Mouse (Mus musculus) forebrain, embryonic 13.5 days (tissue): ENCODE results near the gene Gxylt1. TPM values are rescaled to one million over a fixed set of nuclear protein-coding genes. Genes with fewer than 3 reads are reported as not detected.
"Not testable (repeated sequence)": the region's sequence is repeated elsewhere in the genome, so short reads cannot be mapped to it uniquely, and the experiment has no call there.

Source experiments
- ATAC-seq: fragments of 200-750 bp; cut with Nextera tagmentation; 2 replicates; pipeline ENCODE4 v1.8.0; 2017
- H3K27ac ChIP-seq: fragments of 300-500 bp; sonication (generic); 2 replicates; pipeline ENCODE4 v1.5.1; 2015; ENCODE audit warnings: inconsistent platforms, mild to moderate bottlenecking, moderate library complexity
- H3K27me3 ChIP-seq: fragments of 300-500 bp; sonication (generic); 2 replicates; pipeline ENCODE4 v1.6.1; 2015; ENCODE audit warnings: mild to moderate bottlenecking, inconsistent platforms
- H3K36me3 ChIP-seq: fragments of 300-500 bp; sonication (generic); 2 replicates; pipeline ENCODE4 v1.6.1; 2015; ENCODE audit warnings: mild to moderate bottlenecking, inconsistent platforms; ENCODE audit not compliant: poor library complexity, severe bottlenecking
- H3K4me1 ChIP-seq: fragments of 300-500 bp; sonication (generic); 2 replicates; pipeline ENCODE4 v1.6.1; 2015; ENCODE audit warnings: inconsistent platforms
- H3K4me2 ChIP-seq: fragments of 300-500 bp; sonication (generic); 2 replicates; pipeline ENCODE4 v1.6.1; 2015; ENCODE audit warnings: inconsistent platforms, mild to moderate bottlenecking, moderate library complexity
- H3K4me3 ChIP-seq: fragments of 300-500 bp; sonication (generic); 2 replicates; pipeline ENCODE4 v1.5.1; 2015; ENCODE audit warnings: mild to moderate bottlenecking, inconsistent platforms
- H3K9ac ChIP-seq: fragments of 300-500 bp; sonication (generic); 2 replicates; pipeline ENCODE4 v1.6.1; 2015; ENCODE audit warnings: mild to moderate bottlenecking, inconsistent platforms
- H3K9me3 ChIP-seq: fragments of 300-500 bp; sonication (generic); replicated peaks from 2 replicates; pipeline ENCODE4 v1.6.1; 2016; ENCODE audit warnings: inconsistent platforms
- WGBS: fragments of 180-500 bp; shearing (Covaris S2); methylation state at CpG from one replicate; pipeline ENCODE4 v1.1.7; 2015; 5-methylcytosine and 5-hydroxymethylcytosine counted together
- polyA plus RNA-seq: library from polyadenylated mRNA; unstranded; fragments of >200 nt; fragmentation: Nextera tagmentation; extraction: Ambion mirVana; gene quantifications from 2 replicates; pipeline ENCODE4 v1.2.1, GENCODE M21; 2015

Gxylt1 gene
- polyA plus RNA-seq, 1 experiment from 2014 or later, result 13.1 TPM

- Histone ChIP-seq H3K4me1 (peaks cover 3% of the 10 kb centered on the region; the same call in 1 of the 2 replicates), H3K9ac (no peak overlapping the region), H3K9me3 (no peaks in the 10 kb centered on the region), H3K27me3 (no peaks in the 10 kb centered on the region), H3K4me2 (no peak overlapping the region), H3K36me3 (peaks cover 26% of the 10 kb centered on the region), H3K4me3 (no peak overlapping the region), H3K27ac (no peak overlapping the region)
- WGBS, result 89% methylated on average over 5 of the region's 5 CpGs
- ATAC-seq, result no peak
Measured at GRCm38 (mm10) chr15:93262274-93262673, 12.7 kb downstream of the Gxylt1 start.

GRCm38 (mm10) chr15:93259933-93260332 lies 15.0 kb downstream of the Gxylt1 start:
- Histone ChIP-seq H3K9me3 (no peaks in the 10 kb centered on the region), H3K4me2 (no peak overlapping the region), H3K27ac (no peak overlapping the region), H3K4me3 (no peak overlapping the region), H3K36me3 (peaks cover 42% of the 10 kb centered on the region), H3K27me3 (no peaks in the 10 kb centered on the region), H3K4me1 (no peaks in the 10 kb centered on the region; the same call in 1 of the 2 replicates), H3K9ac (no peak overlapping the region)
- no peak for ATAC-seq
- 70% methylated on average over 8 of the region's 8 CpGs for WGBS

GRCm38 (mm10) chr15:93255295-93255694 lies 19.7 kb downstream of the Gxylt1 start:
- no peaks in the 10 kb centered on the region for H3K27me3 ChIP-seq
- H3K4me1 ChIP-seq, result peaks cover 3% of the 10 kb centered on the region; the same call in 1 of the 2 replicates
- H3K27ac ChIP-seq, result no peak overlapping the region
- 85% methylated on average over 10 of the region's 10 CpGs for WGBS
- ATAC-seq, result no peak
- peaks cover 49% of the 10 kb centered on the region for H3K36me3 ChIP-seq
- no peak overlapping the region for H3K9ac ChIP-seq
- H3K4me3 ChIP-seq, result no peak overlapping the region
- no peak overlapping the region for H3K4me2 ChIP-seq
- H3K9me3 ChIP-seq, result no peaks in the 10 kb centered on the region

GRCm38 (mm10) chr15:93253172-93253571 lies 21.8 kb downstream of the Gxylt1 start:
- no peaks in the 10 kb centered on the region for H3K9me3 ChIP-seq
- H3K27ac ChIP-seq, result no peak overlapping the region
- no peak overlapping the region for H3K9ac ChIP-seq
- no peak overlapping the region for H3K4me2 ChIP-seq
- H3K4me1 ChIP-seq, result peaks cover 3% of the 10 kb centered on the region; the same call in 1 of the 2 replicates
- no peaks in the 10 kb centered on the region for H3K27me3 ChIP-seq
- H3K36me3 ChIP-seq, result peaks cover 49% of the 10 kb centered on the region
- WGBS, result 80% methylated on average over 8 of the region's 8 CpGs
- no peak overlapping the region for H3K4me3 ChIP-seq
- no peak for ATAC-seq

- Histone ChIP-seq H3K4me1 (peaks cover 3% of the 10 kb centered on the region; the same call in 1 of the 2 replicates), H3K4me2 (no peak overlapping the region), H3K36me3 (peaks cover 41% of the 10 kb centered on the region), H3K27ac (no peak overlapping the region), H3K4me3 (no peak overlapping the region), H3K9ac (no peak overlapping the region), H3K9me3 (no peaks in the 10 kb centered on the region), H3K27me3 (no peaks in the 10 kb centered on the region)
- no peak for ATAC-seq
- 91% methylated on average over 6 of the region's 6 CpGs for WGBS
Measured at GRCm38 (mm10) chr15:93252396-93252795, 22.6 kb downstream of the Gxylt1 start.

GRCm38 (mm10) chr15:93251553-93252250 lies 23.3 kb downstream of the Gxylt1 start:
- H3K36me3 ChIP-seq, result peaks cover 47% of the 10 kb centered on the region
- H3K9me3 ChIP-seq, result no peaks in the 10 kb centered on the region
- WGBS, result 81% methylated on average over 13 of the region's 13 CpGs
- no peak overlapping the region for H3K4me2 ChIP-seq
- no peak overlapping the region for H3K27ac ChIP-seq
- H3K4me3 ChIP-seq, result no peak overlapping the region
- no peak for ATAC-seq
- H3K9ac ChIP-seq, result no peak overlapping the region
- peaks cover 3% of the 10 kb centered on the region; the same call in 1 of the 2 replicates for H3K4me1 ChIP-seq
- H3K27me3 ChIP-seq, result no peaks in the 10 kb centered on the region

- Histone ChIP-seq H3K27me3 (no peaks in the 10 kb centered on the region), H3K4me1 (no peaks in the 10 kb centered on the region; the same call in 1 of the 2 replicates), H3K9ac (no peak overlapping the region), H3K9me3 (no peaks in the 10 kb centered on the region), H3K36me3 (peaks cover 62% of the 10 kb centered on the region), H3K4me3 (no peak overlapping the region), H3K27ac (no peak overlapping the region), H3K4me2 (no peak overlapping the region)
- WGBS, result 63% methylated on average over 10 of the region's 10 CpGs
- no peak for ATAC-seq
Measured at GRCm38 (mm10) chr15:93243202-93243601, 31.8 kb downstream of the Gxylt1 start.

- peaks cover 15% of the 10 kb centered on the region for H3K36me3 ChIP-seq
- 93% methylated on average over 10 of the region's 10 CpGs for WGBS
- peaks cover 14% of the 10 kb centered on the region; the same call in 1 of the 2 replicates for H3K9me3 ChIP-seq
- not testable (repeated sequence) for H3K27ac ChIP-seq, H3K27me3 ChIP-seq, H3K4me1 ChIP-seq, H3K4me3 ChIP-seq, H3K9ac ChIP-seq, H3K4me2 ChIP-seq, ATAC-seq
Measured at GRCm38 (mm10) chr15:93236456-93236855, 38.5 kb downstream of the Gxylt1 start.

- H3K36me3 ChIP-seq, result no peaks in the 10 kb centered on the region
- H3K9ac ChIP-seq, result no peak overlapping the region
- H3K27me3 ChIP-seq, result peaks cover 3% of the 10 kb centered on the region; the same call in 1 of the 2 replicates
- H3K4me3 ChIP-seq, result no peak overlapping the region
- H3K4me1 ChIP-seq, result peaks cover 10% of the 10 kb centered on the region
- ATAC-seq, result no peak
- 87% methylated on average over 11 of the region's 11 CpGs for WGBS
- 0 out of 2 replicates have a peak, but pooled peaks cover 5% of the 10 kb centered on the region for H3K9me3 ChIP-seq
- H3K27ac ChIP-seq, result no peak overlapping the region
- H3K4me2 ChIP-seq, result no peak overlapping the region
Measured at GRCm38 (mm10) chr15:93229028-93229427, 46.0 kb downstream of the Gxylt1 start.

- ATAC-seq, result no peak
- H3K4me3 ChIP-seq, result no peak overlapping the region
- no peak overlapping the region for H3K27ac ChIP-seq
- no peak overlapping the region for H3K4me2 ChIP-seq
- peaks cover 10% of the 10 kb centered on the region for H3K4me1 ChIP-seq
- WGBS, result 93% methylated on average over 10 of the region's 10 CpGs
- peaks cover 3% of the 10 kb centered on the region; the same call in 1 of the 2 replicates for H3K27me3 ChIP-seq
- H3K9me3 ChIP-seq, result no peaks in the 10 kb centered on the region
- no peak overlapping the region for H3K9ac ChIP-seq
- H3K36me3 ChIP-seq, result no peaks in the 10 kb centered on the region
Measured at GRCm38 (mm10) chr15:93228375-93228774, 46.6 kb downstream of the Gxylt1 start.

- no peak overlapping the region for H3K9ac ChIP-seq
- H3K27me3 ChIP-seq, result peaks cover 3% of the 10 kb centered on the region; the same call in 1 of the 2 replicates
- ATAC-seq, result peak; percentile 66
- no peak overlapping the region for H3K4me3 ChIP-seq
- H3K4me1 ChIP-seq, result peaks cover 10% of the 10 kb centered on the region
- H3K36me3 ChIP-seq, result no peaks in the 10 kb centered on the region
- no peak overlapping the region for H3K27ac ChIP-seq
- no peak overlapping the region for H3K4me2 ChIP-seq
- WGBS, result 30% methylated on average over 6 of the region's 6 CpGs
- H3K9me3 ChIP-seq, result no peaks in the 10 kb centered on the region
Measured at GRCm38 (mm10) chr15:93227764-93228079, 47.3 kb downstream of the Gxylt1 start.

- peak overlapping the region; percentile 36; the same call in 1 of the 2 replicates for H3K27ac ChIP-seq
- H3K27me3 ChIP-seq, result peaks cover 3% of the 10 kb centered on the region; the same call in 1 of the 2 replicates
- peaks cover 10% of the 10 kb centered on the region for H3K4me1 ChIP-seq
- no peak overlapping the region for H3K4me2 ChIP-seq
- peak overlapping the region; percentile 16; the same call in 1 of the 2 replicates for H3K9ac ChIP-seq
- no peak overlapping the region for H3K4me3 ChIP-seq
- H3K36me3 ChIP-seq, result no peaks in the 10 kb centered on the region
- WGBS, result 75% methylated on average over 10 of the region's 10 CpGs
- H3K9me3 ChIP-seq, result no peaks in the 10 kb centered on the region
- peak; percentile 61 for ATAC-seq
Measured at GRCm38 (mm10) chr15:93226930-93227763, 47.8 kb downstream of the Gxylt1 start.
